Mouse (Mus musculus): ENCODE measurements around the gene Bach2. TPM values are rescaled to one million over a fixed set of nuclear protein-coding genes. Genes with fewer than 3 reads are reported as not detected.

Gene Bach2
- polyA plus RNA-seq, 1 experiment from 2014 or later: 29.9 TPM

DNA sequence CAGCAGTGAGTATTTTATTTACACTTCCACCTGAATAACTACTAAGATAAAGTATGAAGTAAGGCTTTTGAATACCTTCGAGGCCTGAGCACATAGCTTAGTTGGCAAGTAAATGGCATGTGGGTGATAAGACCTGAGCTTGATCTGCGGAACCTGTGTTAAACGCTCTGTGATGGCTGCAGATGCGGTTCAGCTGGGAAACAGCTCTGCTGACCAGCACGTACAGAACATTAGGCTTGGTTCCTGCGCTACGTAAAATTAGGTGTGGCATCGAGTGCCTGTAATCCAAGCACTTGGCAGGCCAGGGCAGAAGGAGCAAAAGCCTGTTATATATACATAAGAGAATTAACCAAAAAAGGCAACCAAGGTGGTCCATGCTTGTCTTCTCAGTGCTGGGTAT is 252.6 kb downstream of the Bach2 start:
- Histone ChIP-seq H3K36me3 (ENCODE audit: control insufficient read depth, insufficient read depth, low read length) (no peaks in the 10 kb centered on the region), H3K4me1 (ENCODE audit: control insufficient read depth, insufficient read depth, low read length) (peaks cover 9% of the 10 kb centered on the region; the same call in 1 of the 2 replicates), H3K9me3 (ENCODE audit: control insufficient read depth, low read length) (no peaks in the 10 kb centered on the region), H3K27ac (ENCODE audit: low read depth, low read length) (no peak overlapping the region), H3K4me2 (ENCODE audit: low read depth) (no peak overlapping the region), H3K9ac (ENCODE audit: low read length) (no peak overlapping the region), H3K4me3 (ENCODE audit: low read depth, low read length) (no peak overlapping the region), H3K27me3 (ENCODE audit: control insufficient read depth, insufficient read depth, low read length) (no peaks in the 10 kb centered on the region)
- 78% methylated on average over 8 of the region's 8 CpGs for WGBS
- ATAC-seq (ENCODE audit: insufficient read depth, low FRiP score, low TSS enrichment): no peak
- DNase-seq (ENCODE audit: low spot score): no peak

DNA sequence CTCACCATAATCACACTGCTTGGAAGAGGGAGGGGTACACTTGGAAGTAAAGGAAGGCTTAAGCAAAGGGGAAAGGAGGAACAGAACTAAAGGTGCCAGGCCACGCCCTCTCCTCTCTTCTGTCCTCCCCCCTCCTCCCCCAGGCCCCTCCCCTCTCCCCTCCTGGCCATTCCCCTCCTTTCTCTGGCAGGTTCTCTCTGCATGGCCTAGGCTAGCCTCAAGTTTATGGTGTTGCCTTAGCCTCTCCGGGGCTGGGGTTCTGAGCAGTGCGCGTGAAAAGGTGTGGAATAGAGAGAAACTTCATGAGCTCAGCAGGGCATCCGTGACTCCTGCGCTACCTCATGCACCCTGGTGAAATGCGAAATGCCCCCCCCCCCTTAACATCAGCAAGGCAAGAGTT is 254.2 kb downstream of the Bach2 start:
- Histone ChIP-seq H3K27ac (ENCODE audit: low read depth, low read length) (no peak overlapping the region), H3K4me2 (ENCODE audit: low read depth) (no peak overlapping the region), H3K4me1 (ENCODE audit: control insufficient read depth, insufficient read depth, low read length) (no peaks in the 10 kb centered on the region), H3K36me3 (ENCODE audit: control insufficient read depth, insufficient read depth, low read length) (no peaks in the 10 kb centered on the region), H3K9ac (ENCODE audit: low read length) (no peak overlapping the region), H3K9me3 (ENCODE audit: control insufficient read depth, low read length) (no peaks in the 10 kb centered on the region), H3K27me3 (ENCODE audit: control insufficient read depth, insufficient read depth, low read length) (no peaks in the 10 kb centered on the region), H3K4me3 (ENCODE audit: low read depth, low read length) (no peak overlapping the region)
- no peak for ATAC-seq (ENCODE audit: insufficient read depth, low FRiP score, low TSS enrichment)
- DNase-seq (ENCODE audit: low spot score): no peak
- 84% methylated on average over 7 of the region's 7 CpGs for WGBS

DNA sequence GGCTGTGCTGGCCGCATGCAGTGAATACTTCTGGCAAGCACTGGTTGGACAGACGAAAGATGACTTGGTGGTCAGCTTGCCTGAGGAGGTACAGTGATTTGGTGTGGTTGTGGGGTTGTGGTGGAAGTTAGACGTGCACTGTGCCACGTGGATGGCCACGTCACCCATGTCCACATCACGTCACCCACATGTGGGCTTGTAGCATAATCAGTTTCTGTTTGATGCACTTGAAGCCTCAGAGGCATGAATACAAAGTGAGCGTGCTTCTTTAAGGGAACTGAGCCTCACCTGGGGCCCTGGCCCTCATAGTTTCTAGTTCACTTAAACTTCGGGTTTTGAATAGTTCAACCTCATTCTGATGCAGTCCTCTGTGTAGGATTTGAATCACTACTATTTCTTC is 263.2 kb downstream of the Bach2 start:
- no peak for ATAC-seq (ENCODE audit: insufficient read depth, low FRiP score, low TSS enrichment)
- WGBS: 91% methylated on average over 8 of the region's 8 CpGs

DNA sequence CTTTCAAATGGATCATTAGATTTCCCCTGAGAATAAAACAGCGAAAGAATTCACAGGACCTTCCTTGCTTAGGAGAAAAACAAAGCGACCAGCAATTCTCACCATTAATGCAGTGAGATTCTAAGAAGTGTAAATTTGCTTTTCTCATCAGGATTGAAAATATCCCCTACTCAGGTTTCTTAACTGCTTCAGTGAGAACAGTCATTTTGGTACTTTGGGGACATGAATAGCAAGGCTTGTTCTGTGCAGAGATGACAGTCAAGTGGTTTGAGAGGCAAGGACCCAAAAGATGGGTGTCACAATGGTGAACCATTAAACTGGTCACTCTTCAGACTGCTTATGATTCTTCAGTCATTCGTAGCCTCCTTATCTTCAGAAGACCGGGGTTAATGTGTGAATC is 263.6 kb downstream of the Bach2 start:
- 92% methylated on average over 4 of the region's 4 CpGs for WGBS
- Histone ChIP-seq H3K9ac (ENCODE audit: low read length) (no peak overlapping the region), H3K27me3 (ENCODE audit: control insufficient read depth, insufficient read depth, low read length) (no peaks in the 10 kb centered on the region), H3K4me1 (ENCODE audit: control insufficient read depth, insufficient read depth, low read length) (no peaks in the 10 kb centered on the region), H3K36me3 (ENCODE audit: control insufficient read depth, insufficient read depth, low read length) (no peaks in the 10 kb centered on the region), H3K27ac (ENCODE audit: low read depth, low read length) (no peak overlapping the region), H3K4me2 (ENCODE audit: low read depth) (no peak overlapping the region), H3K4me3 (ENCODE audit: low read depth, low read length) (no peak overlapping the region), H3K9me3 (ENCODE audit: control insufficient read depth, low read length) (no peaks in the 10 kb centered on the region)
- no peak for DNase-seq (ENCODE audit: low spot score)
- ATAC-seq (ENCODE audit: insufficient read depth, low FRiP score, low TSS enrichment): no peak

More for the DNA sequence above, 263.2 kb downstream of the Bach2 start:
- no peaks in the 10 kb centered on the region for H3K4me1 ChIP-seq (ENCODE audit: control insufficient read depth, insufficient read depth, low read length)
- H3K4me3 ChIP-seq (ENCODE audit: low read depth, low read length): no peak overlapping the region
- no peak overlapping the region for H3K4me2 ChIP-seq (ENCODE audit: low read depth)
- DNase-seq (ENCODE audit: low spot score): no peak
- no peak overlapping the region for H3K27ac ChIP-seq (ENCODE audit: low read depth, low read length)
- no peaks in the 10 kb centered on the region for H3K27me3 ChIP-seq (ENCODE audit: control insufficient read depth, insufficient read depth, low read length)
- no peak overlapping the region for H3K9ac ChIP-seq (ENCODE audit: low read length)
- no peaks in the 10 kb centered on the region for H3K36me3 ChIP-seq (ENCODE audit: control insufficient read depth, insufficient read depth, low read length)
- H3K9me3 ChIP-seq (ENCODE audit: control insufficient read depth, low read length): no peaks in the 10 kb centered on the region

DNA sequence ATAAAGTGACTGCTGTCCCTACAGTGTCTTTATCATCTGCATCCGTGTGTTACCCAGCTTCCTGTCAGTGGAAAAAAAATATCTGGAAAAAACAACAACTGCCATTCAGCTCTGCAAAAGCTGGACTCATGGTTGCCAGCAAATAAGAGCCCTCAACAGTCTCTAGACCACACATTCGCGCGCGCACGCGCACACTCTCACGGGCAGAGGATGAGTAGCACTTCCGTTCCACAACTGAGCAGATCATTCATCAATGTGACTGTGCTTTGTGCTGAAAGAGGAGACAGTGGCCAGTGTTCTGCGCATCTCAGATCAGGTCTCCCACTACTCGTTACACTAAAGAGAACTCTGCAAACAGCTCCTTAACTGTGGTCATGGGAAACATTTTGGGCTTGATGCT is 265.6 kb downstream of the Bach2 start:
- DNase-seq (ENCODE audit: low spot score): no peak
- WGBS: 88% methylated on average over 11 of the region's 11 CpGs

DNA sequence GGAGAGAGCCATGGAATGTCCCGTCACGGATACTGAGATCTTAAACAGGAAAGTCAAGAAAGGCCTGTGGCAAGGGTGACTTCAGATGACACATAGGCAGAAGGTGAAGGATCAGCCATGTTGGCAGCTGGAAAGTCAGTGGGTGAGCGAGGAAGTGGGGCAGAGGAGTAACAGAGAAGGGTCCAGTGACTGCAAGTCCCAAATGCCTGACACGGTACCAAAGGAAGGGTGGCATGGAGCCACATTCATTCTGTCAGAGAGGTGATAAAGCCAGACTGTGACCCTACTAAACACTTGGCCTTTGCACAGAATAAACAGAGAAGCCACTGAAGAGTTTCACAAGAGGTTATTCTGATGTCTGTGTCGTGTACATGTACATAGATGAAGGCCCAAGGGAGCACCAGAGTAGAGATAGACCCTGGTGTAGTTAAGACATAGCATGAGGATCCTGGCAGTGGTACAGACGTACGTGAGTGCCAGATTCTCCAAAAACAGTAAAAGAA is 267.8 kb downstream of the Bach2 start:
- Histone ChIP-seq H3K4me1 (ENCODE audit: control insufficient read depth, insufficient read depth, low read length) (peaks cover 6% of the 10 kb centered on the region; the same call in 1 of the 2 replicates), H3K4me3 (ENCODE audit: low read depth, low read length) (no peak overlapping the region), H3K27ac (ENCODE audit: low read depth, low read length) (no peak overlapping the region), H3K9me3 (ENCODE audit: control insufficient read depth, low read length) (no peaks in the 10 kb centered on the region), H3K36me3 (ENCODE audit: control insufficient read depth, insufficient read depth, low read length) (no peaks in the 10 kb centered on the region), H3K4me2 (ENCODE audit: low read depth) (no peak overlapping the region), H3K27me3 (ENCODE audit: control insufficient read depth, insufficient read depth, low read length) (no peaks in the 10 kb centered on the region), H3K9ac (ENCODE audit: low read length) (no peak overlapping the region)
- DNase-seq (ENCODE audit: low spot score) (no peak), ATAC-seq (ENCODE audit: insufficient read depth, low FRiP score, low TSS enrichment) (no peak)
- WGBS: 91% methylated on average over 7 of the region's 7 CpGs

More for the DNA sequence above, 265.6 kb downstream of the Bach2 start:
- Histone ChIP-seq H3K4me2 (ENCODE audit: low read depth) (no peak overlapping the region), H3K36me3 (ENCODE audit: control insufficient read depth, insufficient read depth, low read length) (no peaks in the 10 kb centered on the region), H3K9me3 (ENCODE audit: control insufficient read depth, low read length) (no peaks in the 10 kb centered on the region), H3K9ac (ENCODE audit: low read length) (no peak overlapping the region), H3K4me1 (ENCODE audit: control insufficient read depth, insufficient read depth, low read length) (peaks cover 6% of the 10 kb centered on the region; the same call in 1 of the 2 replicates), H3K27me3 (ENCODE audit: control insufficient read depth, insufficient read depth, low read length) (no peaks in the 10 kb centered on the region), H3K4me3 (ENCODE audit: low read depth, low read length) (no peak overlapping the region), H3K27ac (ENCODE audit: low read depth, low read length) (no peak overlapping the region)
- no peak for ATAC-seq (ENCODE audit: insufficient read depth, low FRiP score, low TSS enrichment)

DNA sequence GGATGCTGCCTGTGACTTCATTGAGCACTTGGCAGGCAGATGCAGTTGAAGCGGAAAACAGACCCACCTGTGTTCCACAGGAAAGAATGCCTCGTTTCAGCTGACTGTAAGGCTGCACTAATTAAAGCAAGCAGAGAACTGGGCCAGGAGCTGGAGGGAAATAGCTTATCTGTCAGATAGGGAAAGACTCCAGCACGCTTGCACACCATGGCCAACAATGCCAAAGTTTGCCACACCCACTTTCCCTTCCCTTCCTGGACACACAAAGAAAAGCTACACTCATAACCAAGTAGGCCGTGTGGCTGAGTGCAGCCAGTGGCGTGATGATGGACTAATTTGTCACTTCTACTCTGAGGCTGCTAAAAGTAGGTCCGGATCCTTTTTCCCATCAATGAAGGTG is 268.4 kb downstream of the Bach2 start:
- Histone ChIP-seq H3K36me3 (ENCODE audit: control insufficient read depth, insufficient read depth, low read length) (no peaks in the 10 kb centered on the region), H3K27ac (ENCODE audit: low read depth, low read length) (no peak overlapping the region), H3K4me2 (ENCODE audit: low read depth) (no peak overlapping the region), H3K9me3 (ENCODE audit: control insufficient read depth, low read length) (no peaks in the 10 kb centered on the region), H3K27me3 (ENCODE audit: control insufficient read depth, insufficient read depth, low read length) (no peaks in the 10 kb centered on the region), H3K9ac (ENCODE audit: low read length) (no peak overlapping the region), H3K4me3 (ENCODE audit: low read depth, low read length) (no peak overlapping the region), H3K4me1 (ENCODE audit: control insufficient read depth, insufficient read depth, low read length) (peaks cover 6% of the 10 kb centered on the region; the same call in 1 of the 2 replicates)
- DNase-seq (ENCODE audit: low spot score) (no peak), ATAC-seq (ENCODE audit: insufficient read depth, low FRiP score, low TSS enrichment) (no peak)
- 93% methylated on average over 6 of the region's 6 CpGs for WGBS

DNA sequence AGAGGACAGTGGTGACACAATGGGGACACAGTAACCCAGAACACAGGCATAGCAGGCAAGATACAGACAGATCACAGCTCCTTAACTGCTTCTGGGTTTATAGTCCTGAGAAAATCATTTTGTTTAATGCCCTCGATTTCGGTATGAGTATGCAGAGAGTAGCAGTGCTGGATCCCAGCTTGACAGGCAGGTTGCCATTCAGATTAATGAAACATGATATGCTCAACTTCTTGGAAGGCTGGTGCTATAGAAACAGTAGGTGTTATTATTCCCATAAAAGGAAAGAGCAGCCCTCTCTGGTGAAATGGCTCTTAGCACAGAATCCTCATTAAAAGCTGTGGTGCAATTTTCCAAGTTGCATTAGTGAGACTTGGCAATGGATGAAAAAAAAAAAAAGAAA is 270.0 kb downstream of the Bach2 start:
- Histone ChIP-seq H3K27me3 (ENCODE audit: control insufficient read depth, insufficient read depth, low read length) (no peaks in the 10 kb centered on the region), H3K9ac (ENCODE audit: low read length) (no peak overlapping the region), H3K4me3 (ENCODE audit: low read depth, low read length) (no peak overlapping the region), H3K27ac (ENCODE audit: low read depth, low read length) (no peak overlapping the region), H3K9me3 (ENCODE audit: control insufficient read depth, low read length) (no peaks in the 10 kb centered on the region), H3K4me2 (ENCODE audit: low read depth) (no peak overlapping the region), H3K4me1 (ENCODE audit: control insufficient read depth, insufficient read depth, low read length) (peaks cover 6% of the 10 kb centered on the region; the same call in 1 of the 2 replicates), H3K36me3 (ENCODE audit: control insufficient read depth, insufficient read depth, low read length) (no peaks in the 10 kb centered on the region)
- 62% methylated on average over 2 of the region's 2 CpGs for WGBS
- DNase-seq (ENCODE audit: low spot score) (no peak), ATAC-seq (ENCODE audit: insufficient read depth, low FRiP score, low TSS enrichment) (no peak)

DNA sequence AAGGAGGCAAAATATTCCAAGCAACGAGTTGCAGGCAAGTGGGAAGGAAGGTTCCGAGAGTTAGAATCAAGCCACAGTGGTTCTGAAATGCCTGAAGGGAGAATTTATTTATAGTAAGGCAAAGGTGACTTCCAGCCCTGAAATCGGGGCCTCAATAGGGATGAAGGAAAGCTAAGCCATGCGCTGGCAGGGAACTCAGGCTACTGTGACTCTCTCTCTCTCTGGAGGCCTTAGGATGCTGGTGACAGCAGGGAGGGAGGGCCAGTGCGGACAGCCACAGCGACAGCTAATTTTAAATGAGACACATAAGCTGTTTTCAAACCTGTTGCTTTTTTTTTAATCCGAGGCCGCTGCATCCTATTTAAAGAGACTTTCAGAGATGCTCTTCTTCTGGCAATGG is 270.4 kb downstream of the Bach2 start:
- H3K4me2 ChIP-seq (ENCODE audit: low read depth): no peak overlapping the region
- no peak for DNase-seq (ENCODE audit: low spot score)

More for the DNA sequence above, 270.4 kb downstream of the Bach2 start:
- Histone ChIP-seq H3K4me3 (ENCODE audit: low read depth, low read length) (no peak overlapping the region), H3K4me1 (ENCODE audit: control insufficient read depth, insufficient read depth, low read length) (peaks cover 6% of the 10 kb centered on the region; the same call in 1 of the 2 replicates), H3K36me3 (ENCODE audit: control insufficient read depth, insufficient read depth, low read length) (no peaks in the 10 kb centered on the region), H3K27ac (ENCODE audit: low read depth, low read length) (no peak overlapping the region), H3K9ac (ENCODE audit: low read length) (no peak overlapping the region), H3K27me3 (ENCODE audit: control insufficient read depth, insufficient read depth, low read length) (no peaks in the 10 kb centered on the region), H3K9me3 (ENCODE audit: control insufficient read depth, low read length) (no peaks in the 10 kb centered on the region)
- 55% methylated on average over 8 of the region's 8 CpGs for WGBS
- ATAC-seq (ENCODE audit: insufficient read depth, low FRiP score, low TSS enrichment): no peak

Measured in neural tube, embryonic 11.5 days (tissue).